Mouse (Mus musculus) kidney, postnatal 0 days (tissue): ENCODE measurements around the gene Zhx3. TPM values are rescaled to one million over a fixed set of nuclear protein-coding genes. Genes with fewer than 3 reads are reported as not detected.
A peak's percentile ranks its signal among the peaks of the same experiment; 100 is the strongest.

Experiments used
- ATAC-seq: fragments of 200-750 bp; cut with Nextera tagmentation; replicated peaks from 2 replicates; pipeline ENCODE4 v1.8.0; 2017; ENCODE audit warnings: low read depth, moderate number of reproducible peaks, moderate TSS enrichment, moderate library complexity; ENCODE audit not compliant: low FRiP score
- DNase-seq: peaks from one replicate; pipeline ENCODE4 v3.0.0-alpha.2; 2016; ENCODE audit warnings: low spot score
- H3K27ac ChIP-seq: fragments of 300-500 bp; sonication (generic); 2 replicates; pipeline ENCODE4 v1.5.1; 2014; ENCODE audit warnings: mild to moderate bottlenecking
- H3K27me3 ChIP-seq: fragments of 300-500 bp; sonication (generic); 2 replicates; pipeline ENCODE4 v1.6.1; 2014; ENCODE audit warnings: low read length, mixed read lengths; ENCODE audit not compliant: insufficient read depth
- H3K36me3 ChIP-seq: fragments of 300-500 bp; sonication (generic); 2 replicates; pipeline ENCODE4 v1.6.1; 2014; ENCODE audit warnings: low read length, mixed read lengths; ENCODE audit not compliant: insufficient read depth
- H3K4me1 ChIP-seq: fragments of 300-500 bp; sonication (generic); replicated peaks from 2 replicates; pipeline ENCODE4 v1.6.1; 2014; ENCODE audit warnings: antibody characterized with exemption, low read length, mixed read lengths; ENCODE audit not compliant: insufficient read depth
- H3K4me2 ChIP-seq: fragments of 300-500 bp; sonication (generic); 2 replicates; pipeline ENCODE4 v1.6.1; 2014; ENCODE audit warnings: mild to moderate bottlenecking, low read length, moderate library complexity, mixed read lengths
- H3K4me3 ChIP-seq: fragments of 300-500 bp; sonication (generic); replicated peaks from 2 replicates; pipeline ENCODE4 v1.5.1; 2014; ENCODE audit warnings: low read depth, low read length
- H3K9ac ChIP-seq: fragments of 300-500 bp; sonication (generic); 2 replicates; pipeline ENCODE4 v1.6.1; 2014; ENCODE audit warnings: low read depth, low read length
- H3K9me3 ChIP-seq: fragments of 300-500 bp; sonication (generic); replicated peaks from 2 replicates; pipeline ENCODE4 v1.6.1; 2016; ENCODE audit warnings: low read length, inconsistent platforms, mixed read lengths
- CTCF ChIP-seq: IDR thresholded peaks from 2 replicates; pipeline ENCODE4 v1.5.1; 2016; ENCODE audit warnings: antibody characterized with exemption, low read depth, mild to moderate bottlenecking, moderate library complexity
- WGBS: fragments of 180-500 bp; shearing (Covaris S2); extraction: QIAGEN DNeasy Blood & Tissue Kit; methylation state at CpG from one replicate; pipeline ENCODE4 v1.1.7; 2014; 5-methylcytosine and 5-hydroxymethylcytosine counted together
- polyA plus RNA-seq: library from polyadenylated mRNA; unstranded; fragments of >200 nt; fragmentation: Nextera tagmentation; extraction: Ambion mirVana; gene quantifications from 2 replicates; pipeline ENCODE4 v1.2.1, GENCODE M21; 2015

Zhx3 gene
- polyA plus RNA-seq, 1 experiment from 2014 or later: 12.6 TPM

DNA sequence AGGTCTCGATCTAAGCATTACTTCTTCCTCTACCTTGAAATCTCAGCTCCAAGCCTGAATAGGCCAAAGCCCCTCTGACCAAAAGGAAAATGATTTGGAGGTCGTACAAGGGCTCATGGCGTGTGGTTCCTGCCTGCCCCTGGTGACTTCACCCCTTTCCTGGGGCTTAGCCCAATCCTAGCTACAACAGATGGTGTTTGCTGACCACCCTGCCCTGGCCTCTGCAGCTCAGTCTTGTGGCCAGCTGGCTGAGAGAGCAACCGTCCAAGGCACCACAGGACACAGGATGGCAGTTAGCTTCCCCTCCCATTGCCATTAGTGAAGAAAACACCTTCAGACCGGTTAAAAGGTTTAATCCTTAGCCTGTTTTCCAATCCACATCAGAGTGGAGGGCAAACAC lies 33.3 kb upstream of the Zhx3 start:
- H3K27ac ChIP-seq: no peak overlapping the region
- 0 out of 2 replicates have a peak, but pooled peaks cover 2% of the 10 kb centered on the region for H3K27me3 ChIP-seq
- ATAC-seq: no peak
- no peak overlapping the region for H3K9ac ChIP-seq
- DNase-seq: no peak
- H3K4me1 ChIP-seq: no peaks in the 10 kb centered on the region
- H3K4me2 ChIP-seq: no peak overlapping the region
- 74% methylated on average over 5 of the region's 5 CpGs for WGBS
- H3K9me3 ChIP-seq: no peaks in the 10 kb centered on the region
- no peak overlapping the region for H3K4me3 ChIP-seq
- H3K36me3 ChIP-seq: no peaks in the 10 kb centered on the region
- TF ChIP-seq CTCF: no peak

DNA sequence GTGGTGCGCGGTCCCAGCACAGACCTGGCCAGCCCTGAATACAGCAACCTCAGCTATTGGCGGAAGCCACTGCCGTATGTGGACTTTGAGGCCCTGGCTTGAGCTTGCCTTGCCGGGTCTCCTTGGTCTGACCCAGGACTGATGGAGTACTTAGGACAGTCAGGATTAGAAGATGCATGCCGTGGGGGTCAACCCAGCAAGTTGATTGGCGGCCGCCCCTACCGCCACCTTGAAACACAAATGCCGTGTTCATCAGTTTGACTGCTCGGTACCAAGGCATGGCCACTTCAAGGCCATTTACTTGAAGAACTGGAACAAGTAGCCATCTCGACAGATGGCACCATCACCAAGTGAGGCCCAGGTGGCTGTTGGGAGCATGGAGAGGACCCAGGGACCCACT lies 32.5 kb upstream of the Zhx3 start:
- no peak overlapping the region for H3K4me3 ChIP-seq
- 92% methylated on average over 12 of the region's 12 CpGs for WGBS
- no peak overlapping the region for H3K9ac ChIP-seq

DNA sequence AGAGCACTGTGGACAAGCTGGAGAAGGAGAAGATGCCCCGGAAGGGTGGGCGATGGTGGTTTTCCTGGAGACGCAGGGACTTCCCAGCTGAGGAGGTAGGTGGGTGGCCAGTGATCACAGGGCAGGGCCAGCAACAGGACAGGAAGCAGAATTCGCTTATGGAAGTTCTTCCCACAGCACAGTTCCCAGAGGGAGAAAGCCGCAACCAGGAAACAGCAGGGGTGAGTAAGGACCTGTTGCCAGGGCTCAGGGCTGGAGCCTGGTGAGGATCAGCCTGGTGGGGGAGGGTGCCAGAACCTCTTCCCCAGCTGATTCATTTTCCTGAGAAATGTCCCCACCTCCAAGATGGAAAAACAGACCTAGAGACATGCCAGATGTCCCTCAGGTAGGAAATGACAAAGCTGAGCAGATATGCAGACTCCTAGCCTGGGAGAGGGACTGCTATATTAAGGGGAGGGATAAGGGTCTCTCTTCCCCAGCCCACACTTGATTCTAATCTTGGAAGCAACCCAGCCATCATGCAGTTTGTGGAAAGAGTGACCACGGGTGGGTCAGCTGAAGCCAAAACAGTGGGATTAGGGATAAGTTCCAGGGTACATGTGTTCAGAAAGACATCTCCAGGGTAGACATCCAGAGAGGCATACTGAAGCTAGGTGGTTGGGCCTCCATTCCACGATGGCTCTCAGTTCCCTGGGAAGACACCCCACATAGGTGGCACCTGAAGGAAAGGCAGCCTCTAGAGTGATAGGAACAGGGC lies 29.0 kb upstream of the Zhx3 start:
- ATAC-seq (no peak), DNase-seq (no peak)
- no peaks in the 10 kb centered on the region for H3K36me3 ChIP-seq
- no peaks in the 10 kb centered on the region for H3K4me1 ChIP-seq
- H3K9ac ChIP-seq: no peak overlapping the region
- no peaks in the 10 kb centered on the region for H3K27me3 ChIP-seq
- no peak for TF ChIP-seq CTCF
- H3K27ac ChIP-seq: no peak overlapping the region
- H3K4me2 ChIP-seq: no peak overlapping the region
- WGBS: 76% methylated on average over 7 of the region's 7 CpGs
- no peak overlapping the region for H3K4me3 ChIP-seq
- H3K9me3 ChIP-seq: no peaks in the 10 kb centered on the region

More for the DNA sequence above, 32.5 kb upstream of the Zhx3 start:
- ATAC-seq: no peak
- Histone ChIP-seq H3K27me3 (no peaks in the 10 kb centered on the region), H3K4me1 (no peaks in the 10 kb centered on the region), H3K9me3 (no peaks in the 10 kb centered on the region), H3K27ac (no peak overlapping the region), H3K4me2 (no peak overlapping the region), H3K36me3 (no peaks in the 10 kb centered on the region)
- DNase-seq: no peak
- TF ChIP-seq CTCF: no peak

DNA sequence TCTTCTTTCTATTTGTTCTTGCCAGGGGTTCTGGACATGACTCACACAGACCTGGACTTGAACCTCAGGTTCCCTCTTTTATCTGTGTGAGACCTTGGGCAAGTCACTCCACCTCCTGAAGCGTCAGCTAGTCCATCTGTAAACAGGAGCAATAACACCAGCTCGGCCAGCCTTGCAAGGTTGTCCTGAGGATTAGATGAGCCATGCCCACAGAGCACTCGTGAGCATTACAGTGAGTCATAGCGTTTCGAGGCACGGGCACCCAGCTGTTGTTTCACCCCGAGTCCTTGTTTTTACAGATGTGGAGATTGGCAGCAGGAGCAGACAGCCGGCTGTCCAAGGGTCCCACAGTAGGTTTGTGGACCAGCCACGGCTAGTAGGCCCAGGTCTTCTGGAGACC lies 18.9 kb upstream of the Zhx3 start:
- H3K4me2 ChIP-seq: no peak overlapping the region
- H3K4me3 ChIP-seq: no peak overlapping the region
- no peaks in the 10 kb centered on the region for H3K27me3 ChIP-seq
- no peak for TF ChIP-seq CTCF
- no peaks in the 10 kb centered on the region for H3K9me3 ChIP-seq
- H3K4me1 ChIP-seq: no peaks in the 10 kb centered on the region
- ATAC-seq: no peak
- H3K36me3 ChIP-seq: no peaks in the 10 kb centered on the region
- no peak for DNase-seq
- no peak overlapping the region for H3K9ac ChIP-seq
- 83% methylated on average over 9 of the region's 9 CpGs for WGBS
- no peak overlapping the region for H3K27ac ChIP-seq

DNA sequence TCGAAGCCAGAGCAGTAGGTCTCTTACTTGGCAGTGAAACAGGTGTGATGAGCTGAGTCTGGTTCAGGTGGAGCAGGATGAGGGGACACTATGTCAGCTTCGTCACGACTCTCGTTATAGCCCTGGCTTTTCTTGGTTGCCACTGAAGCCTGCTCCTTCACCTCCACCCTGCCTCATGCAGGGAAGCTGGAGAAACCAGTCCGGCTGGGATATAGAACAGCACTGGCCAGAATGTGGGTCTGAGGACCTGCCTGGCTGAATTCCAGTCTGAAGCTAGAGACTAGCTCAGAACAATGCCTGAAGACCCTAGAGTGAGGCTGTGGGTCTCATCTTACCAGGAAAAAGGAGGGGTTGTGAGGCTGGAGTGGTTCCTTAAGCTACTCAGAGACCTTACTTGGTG lies 18.2 kb upstream of the Zhx3 start:
- TF ChIP-seq CTCF: no peak
- no peak overlapping the region for H3K4me2 ChIP-seq
- no peaks in the 10 kb centered on the region for H3K36me3 ChIP-seq
- ATAC-seq (no peak), DNase-seq (no peak)
- no peaks in the 10 kb centered on the region for H3K4me1 ChIP-seq
- no peak overlapping the region for H3K4me3 ChIP-seq
- H3K27me3 ChIP-seq: no peaks in the 10 kb centered on the region
- H3K27ac ChIP-seq: no peak overlapping the region
- 73% methylated on average over 5 of the region's 5 CpGs for WGBS
- no peaks in the 10 kb centered on the region for H3K9me3 ChIP-seq
- H3K9ac ChIP-seq: no peak overlapping the region

DNA sequence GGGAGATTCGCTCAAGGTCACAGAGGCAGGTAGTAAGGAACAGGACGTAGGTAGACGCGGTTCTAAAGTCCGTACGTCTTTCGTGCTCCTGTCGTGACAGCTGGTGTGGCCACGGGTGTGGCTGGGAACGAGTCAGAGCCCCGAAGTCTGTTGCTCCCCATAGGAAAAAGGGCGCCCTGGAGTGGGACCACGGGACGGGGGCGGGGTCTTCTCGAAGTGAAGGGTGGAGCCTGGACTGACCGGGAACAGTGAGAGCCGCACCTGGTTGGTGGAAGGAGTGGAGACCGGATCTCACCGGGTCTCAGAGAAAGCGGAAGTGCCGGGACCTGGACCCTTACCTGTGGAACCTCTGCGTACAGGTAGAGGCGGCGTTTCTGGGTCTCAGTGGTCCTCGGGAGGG lies 15.1 kb upstream of the Zhx3 start:
- Histone ChIP-seq H3K4me3 (peak overlapping the region; percentile 34), H3K27ac (peak overlapping the region; percentile 52; the same call in 1 of the 2 replicates), H3K4me1 (no peaks in the 10 kb centered on the region), H3K9me3 (no peaks in the 10 kb centered on the region), H3K4me2 (peak overlapping the region; percentile 72), H3K9ac (peak overlapping the region; percentile 43), H3K36me3 (no peaks in the 10 kb centered on the region), H3K27me3 (no peaks in the 10 kb centered on the region)
- ATAC-seq: peak; percentile 91
- WGBS: under 1% methylated on average over 26 of the region's 26 CpGs
- peak; percentile 68 for DNase-seq
- TF ChIP-seq CTCF: no peak
